Mouse (Mus musculus): Measurements from ENCODE around the gene Crip1. TPM values are rescaled to one million over a fixed set of nuclear protein-coding genes. Genes with fewer than 3 reads are reported as not detected.

Gene Crip1
- total RNA-seq, 2 experiments from 2014 or later, result 14.9 to 16.3 TPM

- intact Hi-C loops (cut with DNase I), result no loop called here
- DNase-seq, result no peak
Observed at GRCm38 (mm10) chr12:113124726-113125125, 21.4 kb upstream of the Crip1 start.

- intact Hi-C loops (cut with DNase I), result no loop called here
- DNase-seq, result no peak
Observed at GRCm38 (mm10) chr12:113130732-113131131, 15.4 kb upstream of the Crip1 start.

GRCm38 (mm10) chr12:113131601-113132000 is 14.5 kb upstream of the Crip1 start:
- no peak for DNase-seq
- intact Hi-C loops (cut with DNase I), result no loop called here

GRCm38 (mm10) chr12:113132567-113132966 is 13.5 kb upstream of the Crip1 start:
- intact Hi-C loops (cut with DNase I), result no loop called here
- DNase-seq, result peak; percentile 61

- DNase-seq, result no peak
- intact Hi-C loops (cut with DNase I), result no loop called here
Observed at GRCm38 (mm10) chr12:113133260-113133659, 12.9 kb upstream of the Crip1 start.

GRCm38 (mm10) chr12:113133861-113134403 is 12.2 kb upstream of the Crip1 start:
- DNase-seq, result no peak
- intact Hi-C loops (cut with DNase I), result no loop called here

GRCm38 (mm10) chr12:113134502-113134901 is 11.6 kb upstream of the Crip1 start:
- intact Hi-C loops (cut with DNase I), result no loop called here
- no peak for DNase-seq

- intact Hi-C loops (cut with DNase I), result no loop called here
- no peak for DNase-seq
Observed at GRCm38 (mm10) chr12:113135401-113135800, 10.7 kb upstream of the Crip1 start.

GRCm38 (mm10) chr12:113136492-113137020 is 9.6 kb upstream of the Crip1 start:
- no peak for DNase-seq
- intact Hi-C loops (cut with DNase I), result no loop called here

- intact Hi-C loops (cut with DNase I), result no loop called here
- DNase-seq, result no peak
Observed at GRCm38 (mm10) chr12:113137260-113138213, 8.6 kb upstream of the Crip1 start.

GRCm38 (mm10) chr12:113138291-113138690 is 7.8 kb upstream of the Crip1 start:
- DNase-seq, result no peak
- intact Hi-C loops (cut with DNase I), result no loop called here

GRCm38 (mm10) chr12:113138901-113139864 is 6.9 kb upstream of the Crip1 start:
- intact Hi-C loops (cut with DNase I), result no loop called here
- no peak for DNase-seq

- DNase-seq, result peak; percentile 88
- intact Hi-C loops (cut with DNase I), result no loop called here
Observed at GRCm38 (mm10) chr12:113139908-113140615, 6.1 kb upstream of the Crip1 start, which contains the start of gene Crip2. TSS of gene Crip2 (plus strand) at chr12:113140236.

- intact Hi-C loops (cut with DNase I), result no loop called here
- no peak for DNase-seq
Observed at GRCm38 (mm10) chr12:113140616-113141411, 5.3 kb upstream of the Crip1 start.

- peak; percentile 69 for DNase-seq
- intact Hi-C loops (cut with DNase I), result no loop called here
Observed at GRCm38 (mm10) chr12:113141531-113141973, 4.6 kb upstream of the Crip1 start.

- intact Hi-C loops (cut with DNase I), result no loop called here
- peak; percentile 68 for DNase-seq
Observed at GRCm38 (mm10) chr12:113142021-113142975, 3.8 kb upstream of the Crip1 start.

GRCm38 (mm10) chr12:113143164-113143563 is 3.0 kb upstream of the Crip1 start:
- no peak for DNase-seq
- intact Hi-C loops (cut with DNase I), result no loop called here

All from left cerebral cortex, postnatal 4 days (tissue).